Mouse (Mus musculus) bone marrow, adult 2 months (tissue): ENCODE results near the gene Syn3. TPM values are rescaled to one million over a fixed set of nuclear protein-coding genes. Genes with fewer than 3 reads are reported as not detected.
A peak's percentile ranks its signal among the peaks of the same experiment; 100 is the strongest.

Experiments used
- H3K27ac ChIP-seq: fragments of 200-500 bp; 2 replicates; pipeline ENCODE4 v1.5.1; 2012; ENCODE audit warnings: low read depth, mild to moderate bottlenecking, control low read depth, inconsistent platforms, low read length; ENCODE audit not compliant: control insufficient read depth, poor library complexity, insufficient read depth
- H3K4me1 ChIP-seq: fragments of 200-500 bp; 2 replicates; pipeline ENCODE4 v1.6.1; 2011; ENCODE audit warnings: low read length; ENCODE audit not compliant: control insufficient read depth, insufficient read depth
- H3K4me3 ChIP-seq: fragments of 200-500 bp; replicated peaks from 2 replicates; pipeline ENCODE3; 2011; ENCODE audit warnings: mild to moderate bottlenecking, low read depth, low read length, control low read depth; ENCODE audit not compliant: control insufficient read depth
- CTCF ChIP-seq: fragments of 200-500 bp; IDR thresholded peaks from 2 replicates; pipeline ENCODE4 v1.5.1; 2011; ENCODE audit warnings: low read length, control low read depth; ENCODE audit not compliant: control insufficient read depth, insufficient read depth
- POLR2A ChIP-seq: fragments of 200-500 bp; IDR thresholded peaks from 2 replicates; pipeline ENCODE4 v1.6.1; 2011; ENCODE audit warnings: low read depth, mild to moderate bottlenecking, control low read depth, low read length, borderline replicate concordance; ENCODE audit not compliant: control insufficient read depth
- WGBS: fragments of 180-500 bp; shearing (Covaris S2); methylation state at CpG from one replicate; pipeline ENCODE4 v1.1.7; 2018; 5-methylcytosine and 5-hydroxymethylcytosine counted together
- polyA plus RNA-seq: library from polyadenylated mRNA; stranded (reverse); fragments of >200 nt; gene quantifications from 2 replicates; pipeline ENCODE4 v1.2.4, GENCODE M21; 2011; ENCODE audit warnings: low replicate concordance; ENCODE audit not compliant: missing spikeins, insufficient read depth, insufficient read length

Gene Syn3
- polyA plus RNA-seq, 1 experiment: 0.75 TPM

GRCm38 (mm10) chr10:86339649-86340379, 158.9 kb downstream of the Syn3 start:
- H3K4me3 ChIP-seq: no peak overlapping the region
- TF ChIP-seq POLR2A (no peak), CTCF (no peak)
- 0 out of 2 replicates have a peak overlapping the region, but pooled peaks have one; percentile 22 for H3K27ac ChIP-seq
- no peaks in the 10 kb centered on the region for H3K4me1 ChIP-seq
- WGBS: 54% methylated on average over 2 of the region's 2 CpGs

- Histone ChIP-seq H3K27ac (no peak overlapping the region), H3K4me3 (no peak overlapping the region), H3K4me1 (no peaks in the 10 kb centered on the region)
- 75% methylated on average over 4 of the region's 4 CpGs for WGBS
- TF ChIP-seq POLR2A: no peak
- TF ChIP-seq CTCF: no peak
These were observed 159.6 kb downstream of the Syn3 start for GRCm38 (mm10) chr10:86339121-86339520.

- H3K4me1 ChIP-seq: no peaks in the 10 kb centered on the region
- TF ChIP-seq POLR2A (no peak), CTCF (no peak)
These were observed 160.5 kb downstream of the Syn3 start for GRCm38 (mm10) chr10:86338121-86338715.

DNA sequence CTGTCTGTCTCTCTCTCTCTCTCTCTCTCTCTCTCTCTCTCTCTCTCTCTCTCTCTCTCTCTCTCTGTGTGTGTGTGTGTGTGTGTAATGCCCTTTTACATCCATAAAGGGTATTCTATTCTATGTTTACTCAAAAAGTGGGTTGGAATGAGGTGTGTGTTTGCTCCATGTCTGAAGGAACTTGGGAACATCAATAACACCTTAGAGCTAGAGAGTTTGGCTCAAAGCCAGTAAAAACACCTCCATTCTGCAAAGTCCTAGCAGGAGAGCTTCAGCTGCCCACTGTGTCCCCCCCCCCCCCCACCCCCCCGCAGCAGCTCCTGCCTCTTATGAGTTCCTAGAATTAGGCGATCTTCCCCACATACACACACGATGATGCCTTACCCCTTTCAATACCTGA, 161.5 kb downstream of the Syn3 start:
- no peak overlapping the region for H3K27ac ChIP-seq
- H3K4me1 ChIP-seq: no peaks in the 10 kb centered on the region
- TF ChIP-seq CTCF (no peak), POLR2A (no peak)
- WGBS: 70% methylated on average over 3 of the region's 3 CpGs
- no peak overlapping the region for H3K4me3 ChIP-seq

More at GRCm38 (mm10) chr10:86338121-86338715, 160.5 kb downstream of the Syn3 start:
- WGBS: 69% methylated on average over 4 of the region's 4 CpGs
- no peak overlapping the region for H3K27ac ChIP-seq
- no peak overlapping the region for H3K4me3 ChIP-seq

GRCm38 (mm10) chr10:86336506-86336905, 162.2 kb downstream of the Syn3 start:
- H3K4me1 ChIP-seq: no peaks in the 10 kb centered on the region
- H3K27ac ChIP-seq: no peak overlapping the region

GRCm38 (mm10) chr10:86334581-86334980, 164.1 kb downstream of the Syn3 start:
- WGBS: 73% methylated on average over 8 of the region's 8 CpGs
- H3K27ac ChIP-seq: no peak overlapping the region
- H3K4me3 ChIP-seq: no peak overlapping the region
- TF ChIP-seq POLR2A (no peak), CTCF (no peak)
- no peaks in the 10 kb centered on the region for H3K4me1 ChIP-seq

More at GRCm38 (mm10) chr10:86336506-86336905, 162.2 kb downstream of the Syn3 start:
- WGBS: 16% methylated on average over 1 of the region's 1 CpGs
- no peak for TF ChIP-seq POLR2A
- no peak for TF ChIP-seq CTCF
- H3K4me3 ChIP-seq: no peak overlapping the region

DNA sequence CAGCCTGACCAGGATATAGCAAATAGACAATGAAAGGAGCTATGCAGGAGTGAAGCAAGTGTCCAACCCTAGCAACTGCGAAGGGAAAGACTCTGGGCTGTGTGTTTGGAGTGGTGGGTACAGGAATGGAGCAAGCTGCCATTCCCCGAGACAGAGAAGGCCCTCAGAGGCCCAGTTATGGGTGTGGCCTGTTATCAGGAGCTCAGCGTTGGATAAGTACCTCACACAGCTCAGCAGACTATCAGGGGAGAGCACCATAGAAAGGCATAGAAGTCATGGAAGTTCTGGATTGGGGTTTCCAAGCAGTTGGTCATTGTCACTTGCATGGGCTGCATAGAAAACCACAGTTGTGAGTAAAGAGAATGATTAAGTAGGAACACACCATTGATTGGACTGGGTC, 165.8 kb downstream of the Syn3 start:
- whole genome bisulfite sequencing: 69% methylated on average over 3 of the region's 3 CpGs
- TF ChIP-seq CTCF (no peak), POLR2A (no peak)
- no peak overlapping the region for H3K4me3 ChIP-seq
- no peaks in the 10 kb centered on the region for H3K4me1 ChIP-seq
- H3K27ac ChIP-seq: no peak overlapping the region

GRCm38 (mm10) chr10:86331681-86332281, 166.9 kb downstream of the Syn3 start:
- 74% methylated on average over 7 of the region's 7 CpGs for WGBS
- no peak overlapping the region for H3K4me3 ChIP-seq
- no peaks in the 10 kb centered on the region for H3K4me1 ChIP-seq
- no peak for TF ChIP-seq POLR2A
- TF ChIP-seq CTCF: no peak
- H3K27ac ChIP-seq: no peak overlapping the region
